Mouse (Mus musculus): ENCODE results near the gene Hvcn1. TPM values are rescaled to one million over a fixed set of nuclear protein-coding genes. Genes with fewer than 3 reads are reported as not detected.
"Not testable (repeated sequence)": the region's sequence is repeated elsewhere in the genome, so short reads cannot be mapped to it uniquely, and the experiment has no call there.

The Hvcn1 gene
- polyA plus RNA-seq, 2 experiments, result 8.6 to 9.6 TPM

- peaks cover 4% of the 10 kb centered on the region for H3K4me1 ChIP-seq (ENCODE audit: control insufficient read depth, insufficient read depth, low read length)
- DNase-seq (ENCODE audit: low spot score), result no peak
- H3K9ac ChIP-seq (ENCODE audit: low read depth, low read length, severe bottlenecking), result no peak overlapping the region
- no peaks in the 10 kb centered on the region for H3K9me3 ChIP-seq (ENCODE audit: control insufficient read depth, low read length)
- 46% methylated on average over 2 of the region's 2 CpGs for WGBS
- no peak overlapping the region for H3K27ac ChIP-seq (replicated peaks; ENCODE audit: low read depth, low read length)
- ATAC-seq (ENCODE audit: low FRiP score, low read depth), result no peak
- H3K4me3 ChIP-seq (replicated peaks; ENCODE audit: low read length), result no peak overlapping the region
- TF ChIP-seq POLR2A (IDR thresholded peaks at IDR 0.05; ENCODE audit: borderline replicate concordance, extremely low read depth, insufficient read depth, insufficient read length), result no peak
- no peaks in the 10 kb centered on the region for H3K27me3 ChIP-seq (ENCODE audit: control insufficient read depth, insufficient read depth, low read length)
- no peak overlapping the region for H3K4me2 ChIP-seq (replicated peaks; ENCODE audit: low read depth, low read length, severe bottlenecking)
- H3K36me3 ChIP-seq (ENCODE audit: control insufficient read depth, insufficient read depth, low read length), result no peaks in the 10 kb centered on the region
Measured at GRCm38 (mm10) chr5:122204180-122204579, 2.4 kb upstream of the Hvcn1 start.

- Histone ChIP-seq H3K27me3 (ENCODE audit: control insufficient read depth, insufficient read depth, low read length) (no peaks in the 10 kb centered on the region), H3K4me1 (ENCODE audit: control insufficient read depth, insufficient read depth, low read length) (peaks cover 13% of the 10 kb centered on the region), H3K27ac (replicated peaks; ENCODE audit: low read depth, low read length) (peak overlapping the region; percentile 26; the same call in 1 of the 2 replicates), H3K4me3 (replicated peaks; ENCODE audit: low read length) (no peak overlapping the region), H3K9me3 (ENCODE audit: control insufficient read depth, low read length) (no peaks in the 10 kb centered on the region), H3K9ac (ENCODE audit: low read depth, low read length, severe bottlenecking) (no peak overlapping the region), H3K36me3 (ENCODE audit: control insufficient read depth, insufficient read depth, low read length) (no peaks in the 10 kb centered on the region), H3K4me2 (replicated peaks; ENCODE audit: low read depth, low read length, severe bottlenecking) (peak overlapping the region; percentile 61; the same call in 1 of the 2 replicates)
- DNase-seq (ENCODE audit: low spot score) (no peak), ATAC-seq (ENCODE audit: low FRiP score, low read depth) (no peak)
- no peak for TF ChIP-seq POLR2A (IDR thresholded peaks at IDR 0.05; ENCODE audit: borderline replicate concordance, extremely low read depth, insufficient read depth, insufficient read length)
- WGBS, result 43% methylated on average over 6 of the region's 6 CpGs
Measured at GRCm38 (mm10) chr5:122208909-122209308, 2.3 kb downstream of the Hvcn1 start.

- Histone ChIP-seq H3K4me1 (ENCODE audit: control insufficient read depth, insufficient read depth, low read length) (peaks cover 13% of the 10 kb centered on the region), H3K4me2 (replicated peaks; ENCODE audit: low read depth, low read length, severe bottlenecking) (peak overlapping the region; percentile 61), H3K9ac (ENCODE audit: low read depth, low read length, severe bottlenecking) (peak overlapping the region; percentile 54), H3K27me3 (ENCODE audit: control insufficient read depth, insufficient read depth, low read length) (no peaks in the 10 kb centered on the region), H3K4me3 (replicated peaks; ENCODE audit: low read length) (peak overlapping the region; percentile 33), H3K36me3 (ENCODE audit: control insufficient read depth, insufficient read depth, low read length) (no peaks in the 10 kb centered on the region), H3K27ac (replicated peaks; ENCODE audit: low read depth, low read length) (peak overlapping the region; percentile 43), H3K9me3 (ENCODE audit: control insufficient read depth, low read length) (no peaks in the 10 kb centered on the region)
- WGBS, result 7% methylated on average over 16 of the region's 21 CpGs
- no peak for TF ChIP-seq POLR2A (IDR thresholded peaks at IDR 0.05; ENCODE audit: borderline replicate concordance, extremely low read depth, insufficient read depth, insufficient read length)
- DNase-seq (ENCODE audit: low spot score) (peak; percentile 82), ATAC-seq (ENCODE audit: low FRiP score, low read depth) (peak; percentile 88)
Measured at GRCm38 (mm10) chr5:122209591-122210368, 3.2 kb downstream of the Hvcn1 start.

- Histone ChIP-seq H3K9me3 (ENCODE audit: control insufficient read depth, low read length) (no peaks in the 10 kb centered on the region), H3K27me3 (ENCODE audit: control insufficient read depth, insufficient read depth, low read length) (no peaks in the 10 kb centered on the region), H3K4me1 (ENCODE audit: control insufficient read depth, insufficient read depth, low read length) (peaks cover 13% of the 10 kb centered on the region), H3K9ac (ENCODE audit: low read depth, low read length, severe bottlenecking) (no peak overlapping the region), H3K4me3 (replicated peaks; ENCODE audit: low read length) (no peak overlapping the region), H3K36me3 (ENCODE audit: control insufficient read depth, insufficient read depth, low read length) (no peaks in the 10 kb centered on the region), H3K27ac (replicated peaks; ENCODE audit: low read depth, low read length) (no peak overlapping the region), H3K4me2 (replicated peaks; ENCODE audit: low read depth, low read length, severe bottlenecking) (no peak overlapping the region)
- no peak for TF ChIP-seq POLR2A (IDR thresholded peaks at IDR 0.05; ENCODE audit: borderline replicate concordance, extremely low read depth, insufficient read depth, insufficient read length)
- DNase-seq (ENCODE audit: low spot score), result no peak
- WGBS, result 93% methylated on average over 8 of the region's 8 CpGs
- no peak for ATAC-seq (ENCODE audit: low FRiP score, low read depth)
Measured at GRCm38 (mm10) chr5:122210890-122211289, 4.3 kb downstream of the Hvcn1 start.

GRCm38 (mm10) chr5:122212125-122212524 lies 5.5 kb downstream of the Hvcn1 start:
- WGBS, result 89% methylated on average over 8 of the region's 8 CpGs

GRCm38 (mm10) chr5:122212820-122213219 lies 6.2 kb downstream of the Hvcn1 start:
- H3K9me3 ChIP-seq (ENCODE audit: control insufficient read depth, low read length); H3K4me2 ChIP-seq (replicated peaks; ENCODE audit: low read depth, low read length, severe bottlenecking); H3K9ac ChIP-seq (ENCODE audit: low read depth, low read length, severe bottlenecking); H3K36me3 ChIP-seq (ENCODE audit: control insufficient read depth, insufficient read depth, low read length); H3K27ac ChIP-seq (replicated peaks; ENCODE audit: low read depth, low read length); H3K27me3 ChIP-seq (ENCODE audit: control insufficient read depth, insufficient read depth, low read length); ATAC-seq (ENCODE audit: low FRiP score, low read depth); H3K4me3 ChIP-seq (replicated peaks; ENCODE audit: low read length); DNase-seq (ENCODE audit: low spot score): not testable (repeated sequence)
- peaks cover 13% of the 10 kb centered on the region for H3K4me1 ChIP-seq (ENCODE audit: control insufficient read depth, insufficient read depth, low read length)
- WGBS, result 97% methylated on average over 1 of the region's 1 CpGs

More at GRCm38 (mm10) chr5:122212125-122212524, 5.5 kb downstream of the Hvcn1 start:
- Histone ChIP-seq H3K4me2 (replicated peaks; ENCODE audit: low read depth, low read length, severe bottlenecking) (no peak overlapping the region), H3K4me1 (ENCODE audit: control insufficient read depth, insufficient read depth, low read length) (peaks cover 13% of the 10 kb centered on the region), H3K9ac (ENCODE audit: low read depth, low read length, severe bottlenecking) (no peak overlapping the region), H3K4me3 (replicated peaks; ENCODE audit: low read length) (no peak overlapping the region), H3K27me3 (ENCODE audit: control insufficient read depth, insufficient read depth, low read length) (no peaks in the 10 kb centered on the region), H3K9me3 (ENCODE audit: control insufficient read depth, low read length) (no peaks in the 10 kb centered on the region), H3K36me3 (ENCODE audit: control insufficient read depth, insufficient read depth, low read length) (no peaks in the 10 kb centered on the region), H3K27ac (replicated peaks; ENCODE audit: low read depth, low read length) (no peak overlapping the region)
- DNase-seq (ENCODE audit: low spot score), result no peak
- TF ChIP-seq POLR2A (IDR thresholded peaks at IDR 0.05; ENCODE audit: borderline replicate concordance, extremely low read depth, insufficient read depth, insufficient read length), result no peak
- ATAC-seq (ENCODE audit: low FRiP score, low read depth), result no peak
